Mouse (Mus musculus) heart, adult 10 weeks (tissue): ENCODE results near the gene Ssxb3. TPM values are rescaled to one million over a fixed set of nuclear protein-coding genes. Genes with fewer than 3 reads are reported as not detected.

Source experiments
- polyA plus RNA-seq: library from polyadenylated mRNA; stranded (reverse); fragments of 350-450 nt; fragmentation: Illumina TruSeq; extraction: RNeasy Lipid Tissue Mini Kit (QIAGEN cat#74804); gene quantifications from one replicate; pipeline ENCODE4 v1.2.3, GENCODE M21; 2014; ENCODE audit warnings: low read depth, low replicate concordance

Gene Ssxb3
- polyA plus RNA-seq: not detected

GRCm38 (mm10) chrX:8591716-8592115 is at the start of gene Ssxb3:
TSS of gene Ssxb3 (minus strand) at chrX:8591816.

GRCm38 (mm10) chrX:8548155-8548554 is 43.5 kb downstream of the Ssxb3 start, which contains the start of gene Ssxb6:
TSS of gene Ssxb6 (minus strand) at chrX:8548255.

Other genes with a start within 250 kb of the Ssxb3 start
- not detected for gene Ssxb9, start 224.8 kb downstream of the Ssxb3 start, polyA plus RNA-seq
- gene Ssxb1, start 178.5 kb downstream of the Ssxb3 start, polyA plus RNA-seq: not detected
- not detected for gene Ssxb2, start 130.1 kb downstream of the Ssxb3 start, polyA plus RNA-seq
- gene Gm14459, start 66.9 kb downstream of the Ssxb3 start, polyA plus RNA-seq: not detected
- gene Ssxb6, start 43.6 kb downstream of the Ssxb3 start, polyA plus RNA-seq: not detected
- gene Ssxb8, start 99.0 kb upstream of the Ssxb3 start, polyA plus RNA-seq: not detected
- gene Ssx9, start 156.6 kb upstream of the Ssxb3 start, polyA plus RNA-seq: not detected
- not detected for gene Ssxb5, start 211.9 kb upstream of the Ssxb3 start, polyA plus RNA-seq